Mouse (Mus musculus): ENCODE results near the gene Ddah2.

Gene Ddah2

DNA sequence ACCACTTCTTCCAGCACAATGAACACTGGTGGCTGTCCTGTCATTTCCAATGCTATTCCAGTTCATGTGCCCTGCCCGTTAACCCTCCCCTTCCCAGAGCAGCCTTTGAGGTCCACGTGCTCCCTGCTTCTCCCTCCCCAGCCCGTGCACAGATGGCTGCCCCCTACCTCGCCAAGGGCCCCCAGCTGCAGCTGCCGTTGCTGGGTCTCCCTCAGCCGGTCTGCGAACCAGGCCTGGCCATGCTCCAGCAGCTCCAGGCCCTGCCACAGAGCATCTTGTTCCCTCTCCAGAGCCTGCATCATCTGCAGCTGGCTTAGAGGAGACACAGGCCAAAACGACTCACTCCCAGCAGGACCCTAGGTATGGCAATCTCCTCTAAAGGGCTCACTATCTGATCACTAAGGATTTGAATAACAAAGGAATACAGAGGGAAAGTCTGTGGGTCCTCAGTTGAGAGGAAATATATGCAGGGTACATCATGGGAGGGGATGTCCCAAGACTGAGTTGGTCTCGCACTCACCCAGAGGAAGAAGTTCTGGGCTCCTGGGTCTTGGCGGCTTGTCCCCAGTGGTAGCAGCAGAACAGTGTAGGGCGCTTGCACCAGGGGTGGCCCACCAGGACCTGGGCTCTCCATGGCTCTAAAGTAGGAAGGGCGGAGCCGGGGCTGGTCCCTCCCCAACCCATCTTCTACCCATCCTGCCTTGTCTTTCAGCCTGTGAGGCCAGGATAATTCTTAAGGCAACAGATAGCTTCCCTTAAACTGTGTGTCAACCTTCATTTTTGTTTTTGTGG, 31.4 kb upstream of the Ddah2 start, which contains the start of gene Sapcd1:
Gene Sapcd1 (minus strand): TSS at position 740 of the 792 bp plus-strand sequence.
- 53% methylated on average over 13 of the region's 13 CpGs for WGBS

DNA sequence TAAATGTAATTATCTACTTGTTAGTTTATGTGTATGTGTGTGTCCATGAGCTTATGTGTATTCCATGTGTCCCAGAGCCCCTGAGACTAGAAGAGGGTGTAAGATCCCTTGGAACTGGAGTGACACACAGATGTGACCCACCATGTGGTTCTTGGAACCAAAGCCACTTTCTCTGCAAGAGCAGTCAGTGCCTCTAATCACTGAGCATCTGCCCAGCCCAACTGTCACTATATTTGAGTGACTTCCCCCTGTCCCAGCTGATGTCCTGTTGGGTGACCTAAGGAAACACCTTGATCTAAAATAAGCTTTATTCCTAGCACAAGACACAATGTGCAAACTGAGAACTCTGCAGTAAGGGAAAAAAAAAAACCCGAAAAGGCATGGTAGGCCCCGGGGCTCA, 30.5 kb upstream of the Ddah2 start:
- 88% methylated on average over 2 of the region's 2 CpGs for WGBS

DNA sequence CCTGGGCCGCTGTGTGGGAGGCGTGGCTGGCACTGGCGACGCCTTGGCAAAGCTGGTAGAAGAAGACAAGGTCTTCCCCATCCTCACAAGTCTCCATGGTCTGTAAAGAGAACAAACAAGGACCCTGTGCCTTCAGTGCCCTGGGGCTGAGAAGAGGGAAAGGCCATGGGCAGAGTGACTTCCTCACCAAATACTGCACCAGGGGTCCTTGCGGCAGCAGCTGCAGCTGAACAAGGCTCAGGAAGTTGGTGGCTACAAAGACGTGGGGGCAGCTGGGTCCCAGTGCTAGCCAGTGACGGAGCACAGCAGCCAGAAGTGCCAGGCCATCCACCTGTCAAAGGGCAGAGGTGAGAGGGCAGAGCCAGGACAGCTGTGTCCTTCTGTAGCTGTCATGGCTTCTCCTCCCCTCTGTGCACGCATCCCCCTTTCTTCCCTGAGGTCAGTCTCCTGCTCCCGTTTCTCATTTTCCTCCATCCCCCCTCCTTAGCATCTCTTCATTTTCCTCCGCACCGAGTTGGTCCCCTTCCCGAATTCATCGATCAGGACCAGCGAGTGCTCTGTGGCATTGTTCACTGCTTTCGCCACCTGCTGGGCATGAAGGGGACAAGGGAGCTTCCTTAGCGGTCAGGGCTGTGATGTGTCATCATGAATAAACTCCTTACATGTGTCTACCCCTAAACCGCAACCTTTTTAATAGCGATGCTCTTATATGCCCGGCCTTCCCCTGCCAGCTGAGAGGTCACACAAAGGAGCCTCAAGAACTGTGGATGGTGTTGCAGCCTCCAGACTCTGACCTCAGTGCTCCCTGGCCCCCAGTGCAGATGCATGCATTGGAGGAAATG, 28.9 kb upstream of the Ddah2 start:
- WGBS, result 42% methylated on average over 19 of the region's 19 CpGs

DNA sequence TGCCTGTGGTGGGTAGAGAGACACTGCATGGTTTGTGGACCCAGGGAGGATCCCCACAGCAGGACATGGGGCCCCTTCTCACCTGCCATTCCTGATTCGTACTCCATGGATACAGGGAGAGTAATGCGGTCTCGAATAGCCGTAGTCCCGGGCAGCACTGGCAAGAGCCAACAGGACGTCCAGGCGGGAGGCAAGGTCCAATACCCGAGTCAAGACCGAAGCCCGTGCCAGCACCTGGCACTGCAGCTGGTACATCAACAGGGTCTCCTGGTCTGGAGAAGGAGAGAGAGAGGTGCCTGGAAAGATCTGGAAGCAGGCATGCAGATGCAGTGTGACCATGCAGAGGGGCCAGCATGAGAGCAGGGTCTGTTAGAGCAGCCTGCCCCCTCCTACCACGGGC, 27.6 kb upstream of the Ddah2 start:
- WGBS, result 93% methylated on average over 11 of the region's 11 CpGs

- WGBS, result 95% methylated on average over 7 of the region's 7 CpGs
These were observed 27.0 kb upstream of the Ddah2 start for GRCm38 (mm10) chr17:35031880-35032279.

- WGBS, result 79% methylated on average over 8 of the region's 8 CpGs
These were observed 26.4 kb upstream of the Ddah2 start for GRCm38 (mm10) chr17:35032323-35032870.

GRCm38 (mm10) chr17:35033703-35034102, 25.1 kb upstream of the Ddah2 start:
- WGBS, result 84% methylated on average over 1 of the region's 1 CpGs

DNA sequence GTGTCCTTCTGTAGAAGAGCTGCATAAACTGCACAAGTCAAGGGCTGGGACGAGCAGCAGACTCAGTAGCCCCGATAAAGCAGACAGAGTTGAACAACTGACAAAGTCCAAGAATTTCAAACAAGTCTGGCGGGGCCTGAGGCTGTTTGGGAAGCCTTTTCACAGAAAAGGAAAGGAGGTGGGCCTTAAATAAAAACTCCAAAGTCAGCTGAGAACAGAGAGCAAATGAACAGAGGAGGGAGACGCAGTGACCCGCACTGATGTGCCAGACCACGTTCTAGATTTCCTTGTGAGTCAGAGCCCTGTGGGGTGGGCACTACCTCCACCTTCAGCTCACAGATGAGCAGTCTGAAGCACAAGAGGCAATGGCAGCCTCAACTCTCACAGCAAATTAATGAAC, 23.9 kb upstream of the Ddah2 start:
- WGBS, result 68% methylated on average over 6 of the region's 6 CpGs

DNA sequence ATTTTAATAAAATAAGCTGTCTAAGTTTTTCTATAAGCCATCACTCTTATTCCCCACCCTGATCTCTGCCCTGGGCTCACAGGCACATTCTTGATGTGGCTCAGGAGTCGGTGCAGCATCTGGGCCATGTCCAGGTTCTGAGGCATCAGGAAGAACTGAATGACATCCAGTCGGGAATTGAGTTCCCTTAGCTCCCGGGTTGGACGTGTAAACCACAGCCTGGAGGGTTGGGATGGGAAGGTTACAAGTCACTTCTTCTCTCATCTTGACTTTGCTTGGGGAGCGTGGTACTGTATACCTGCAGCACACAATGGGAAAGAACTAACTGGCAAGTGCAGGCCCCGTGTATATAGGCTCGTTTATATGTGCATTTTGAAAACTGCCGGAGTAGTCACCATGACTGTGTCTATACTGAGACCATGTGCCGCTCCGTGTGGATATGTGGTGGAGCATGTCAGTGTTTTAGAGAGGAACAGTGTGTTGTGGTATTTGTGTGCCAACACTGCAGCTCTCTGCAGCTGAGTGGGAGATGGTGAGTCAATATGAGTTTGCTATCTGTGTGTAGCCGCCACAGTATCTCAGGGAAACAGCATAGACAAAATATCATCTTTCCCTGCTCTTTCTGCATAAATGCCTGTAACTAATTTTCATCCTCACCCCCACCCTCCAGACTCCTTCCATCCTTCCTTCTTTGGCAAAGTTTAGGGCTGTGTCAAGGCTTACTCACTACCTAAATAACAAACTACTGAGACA, 19.5 kb upstream of the Ddah2 start:
- WGBS, result 68% methylated on average over 11 of the region's 11 CpGs

- WGBS, result 90% methylated on average over 4 of the region's 4 CpGs
These were observed 15.0 kb upstream of the Ddah2 start for GRCm38 (mm10) chr17:35043794-35044193.

GRCm38 (mm10) chr17:35044904-35045806, 13.7 kb upstream of the Ddah2 start:
- WGBS, result 82% methylated on average over 7 of the region's 7 CpGs

- 8% methylated on average over 48 of the region's 48 CpGs for WGBS
These were observed 12.8 kb upstream of the Ddah2 start for GRCm38 (mm10) chr17:35045807-35046680.

GRCm38 (mm10) chr17:35046681-35047455, 12.0 kb upstream of the Ddah2 start, which contains the start of gene Msh5:
Gene Msh5 (minus strand): TSS chr17:35046745.
- 2% methylated on average over 33 of the region's 33 CpGs for WGBS

- WGBS, result 72% methylated on average over 1 of the region's 1 CpGs
These were observed 11.1 kb upstream of the Ddah2 start for GRCm38 (mm10) chr17:35047688-35048087.

DNA sequence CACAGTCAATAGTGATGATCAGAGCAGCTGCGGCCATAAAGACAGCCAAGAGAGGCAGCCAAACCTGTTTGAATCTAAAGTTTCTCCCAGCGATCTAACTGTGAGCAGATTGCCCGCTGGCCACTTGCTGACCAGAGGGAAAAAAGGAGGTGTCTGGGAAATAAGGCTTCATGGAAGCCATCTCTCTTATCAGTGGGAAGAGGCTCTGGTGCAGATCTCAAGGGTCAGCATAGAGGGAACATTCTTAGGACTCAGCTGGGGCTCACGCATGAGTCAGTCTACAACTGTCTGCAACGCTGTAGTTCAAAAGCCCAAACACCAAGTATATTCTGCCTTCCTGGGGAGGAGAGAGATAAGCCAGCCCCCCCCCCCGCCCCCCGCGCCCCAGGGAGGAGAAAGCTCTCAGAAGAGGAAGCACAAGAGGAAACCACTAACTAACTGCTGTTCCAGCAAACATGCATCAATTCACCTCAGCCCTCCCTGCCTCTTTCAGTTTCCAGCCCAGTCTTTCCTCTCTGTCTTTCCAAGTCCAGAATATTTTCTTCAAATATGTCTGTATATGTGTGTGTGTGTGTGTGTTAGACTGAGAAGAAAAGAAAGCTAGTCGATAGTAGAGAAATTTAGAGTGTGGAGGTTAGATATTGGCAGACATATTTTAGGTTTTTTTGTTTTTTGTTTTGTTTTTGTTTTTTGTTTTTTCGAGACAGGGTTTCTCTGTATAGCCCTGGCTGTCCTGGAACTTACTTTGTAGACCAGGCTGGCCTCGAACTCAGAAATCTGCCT, 10.5 kb upstream of the Ddah2 start:
- WGBS, result 45% methylated on average over 11 of the region's 11 CpGs

DNA sequence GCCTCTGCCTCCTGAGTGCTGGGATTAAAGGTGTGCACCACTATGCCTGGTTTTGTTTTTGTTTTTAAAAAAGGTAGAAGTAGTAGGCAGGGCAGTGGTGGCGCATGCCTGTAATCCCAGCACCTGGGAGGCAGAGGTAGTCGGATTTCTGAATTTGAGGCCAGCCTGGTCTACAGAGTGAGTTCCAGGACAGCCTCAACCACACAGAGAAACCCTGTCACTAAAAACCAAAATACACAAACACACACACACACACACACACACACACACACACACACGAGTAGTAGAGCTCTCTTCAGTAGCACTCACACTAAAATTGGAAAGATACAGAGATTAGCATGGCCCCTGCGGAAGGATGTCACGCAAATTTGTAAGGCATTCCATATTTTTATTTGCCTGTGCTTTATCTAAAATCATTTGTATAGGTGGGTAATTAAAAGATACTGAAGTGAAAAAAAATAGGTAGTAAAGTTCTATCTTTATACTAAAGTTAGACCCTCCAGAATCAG, 9.8 kb upstream of the Ddah2 start:
- 83% methylated on average over 5 of the region's 5 CpGs for WGBS

- 22% methylated on average over 11 of the region's 11 CpGs for WGBS
These were observed 9.2 kb upstream of the Ddah2 start, which contains the start of gene Clic1 for GRCm38 (mm10) chr17:35049561-35050016. Gene Clic1 (plus strand): TSS chr17:35049966.

Measured in cerebral cortex, adult 2 months (tissue).